Mouse (Mus musculus) embryo, embryonic 11.5 days (tissue): ENCODE results near the gene Zbtb20.

Source experiments
- DNase-seq: peaks from one replicate; pipeline ENCODE4 v3.0.0-alpha.2; 2012; ENCODE audit warnings: low read depth, low spot score

Zbtb20 gene

GRCm38 (mm10) chr16:43191060-43191850 lies 315.6 kb downstream of the Zbtb20 start:
- DNase-seq = no peak

GRCm38 (mm10) chr16:43193631-43194239 lies 318.1 kb downstream of the Zbtb20 start:
- DNase-seq = no peak

- no peak for DNase-seq
Measured at GRCm38 (mm10) chr16:43217336-43218006, 341.8 kb downstream of the Zbtb20 start.

GRCm38 (mm10) chr16:43219367-43219766 lies 343.7 kb downstream of the Zbtb20 start:
- DNase-seq = no peak

GRCm38 (mm10) chr16:43221313-43221712 lies 345.6 kb downstream of the Zbtb20 start:
- no peak for DNase-seq

GRCm38 (mm10) chr16:43230253-43230652 lies 354.6 kb downstream of the Zbtb20 start:
- no peak for DNase-seq

- DNase-seq = no peak
Measured at GRCm38 (mm10) chr16:43234249-43234648, 358.6 kb downstream of the Zbtb20 start.

GRCm38 (mm10) chr16:43235317-43235716 lies 359.6 kb downstream of the Zbtb20 start:
- no peak for DNase-seq

- DNase-seq = no peak
Measured at GRCm38 (mm10) chr16:43235721-43236159, 360.1 kb downstream of the Zbtb20 start.

GRCm38 (mm10) chr16:43237551-43237950 lies 361.9 kb downstream of the Zbtb20 start:
- no peak for DNase-seq

GRCm38 (mm10) chr16:43247026-43247425 lies 371.3 kb downstream of the Zbtb20 start:
- no peak for DNase-seq

- DNase-seq = no peak
Measured at GRCm38 (mm10) chr16:43253077-43253476, 377.4 kb downstream of the Zbtb20 start.

- no peak for DNase-seq
Measured at GRCm38 (mm10) chr16:43253746-43254145, 378.1 kb downstream of the Zbtb20 start.

GRCm38 (mm10) chr16:43256191-43256899 lies 380.7 kb downstream of the Zbtb20 start:
- DNase-seq = no peak

GRCm38 (mm10) chr16:43256900-43257281 lies 381.2 kb downstream of the Zbtb20 start:
- DNase-seq = no peak

- no peak for DNase-seq
Measured at GRCm38 (mm10) chr16:43259466-43259865, 383.8 kb downstream of the Zbtb20 start.

- no peak for DNase-seq
Measured at GRCm38 (mm10) chr16:43260862-43261261, 385.2 kb downstream of the Zbtb20 start.

- DNase-seq = no peak
Measured at GRCm38 (mm10) chr16:43274057-43274595, 398.4 kb downstream of the Zbtb20 start.

- no peak for DNase-seq
Measured at GRCm38 (mm10) chr16:43276764-43277163, 401.1 kb downstream of the Zbtb20 start.

GRCm38 (mm10) chr16:43286319-43286718 lies 410.6 kb downstream of the Zbtb20 start:
- DNase-seq = no peak

GRCm38 (mm10) chr16:43286783-43287383 lies 411.2 kb downstream of the Zbtb20 start:
- no peak for DNase-seq
